Mouse (Mus musculus) ES-CJ7 (cell line): ENCODE measurements at regions not wholly inside any gene's neighbourhood (a gene's known extent, or its start where the extent isn't known, plus 50 kb on each side); places are given as distances from the start of the nearest gene placed in this dataset.
"Not testable (repeated sequence)": the region's sequence is repeated elsewhere in the genome, so short reads cannot be mapped to it uniquely, and the experiment has no call there.

ENCODE experiments used
- DNase-seq: peaks from one replicate; pipeline ENCODE4 v3.0.0; 2011; ENCODE audit warnings: low read depth, low spot score

- DNase-seq: no peak
These were observed 240.6 kb downstream of the Ano6 start for GRCm38 (mm10) chr15:96031085-96031780.

GRCm38 (mm10) chr15:96035273-96035672 is 244.6 kb downstream of the Ano6 start:
- DNase-seq: no peak

GRCm38 (mm10) chr15:96045561-96045960 is 241.8 kb upstream of the Arid2 start:
- DNase-seq: no peak

- DNase-seq: no peak
These were observed 240.7 kb upstream of the Arid2 start for GRCm38 (mm10) chr15:96046651-96047050.

GRCm38 (mm10) chr15:96050416-96050815 is 236.9 kb upstream of the Arid2 start:
- no peak for DNase-seq

GRCm38 (mm10) chr15:96052586-96052985 is 234.7 kb upstream of the Arid2 start:
- no peak for DNase-seq

- no peak for DNase-seq
These were observed 232.0 kb upstream of the Arid2 start for GRCm38 (mm10) chr15:96055361-96055760.

- DNase-seq: no peak
These were observed 231.4 kb upstream of the Arid2 start for GRCm38 (mm10) chr15:96055796-96056473.

GRCm38 (mm10) chr15:96059623-96060022 is 227.7 kb upstream of the Arid2 start:
- no peak for DNase-seq

- DNase-seq: no peak
These were observed 222.7 kb upstream of the Arid2 start for GRCm38 (mm10) chr15:96064499-96065217.

- DNase-seq: no peak
These were observed 211.7 kb upstream of the Arid2 start for GRCm38 (mm10) chr15:96075615-96076014.

- DNase-seq: no peak
These were observed 209.6 kb upstream of the Arid2 start for GRCm38 (mm10) chr15:96077756-96078155.

- no peak for DNase-seq
These were observed 208.7 kb upstream of the Arid2 start for GRCm38 (mm10) chr15:96078580-96078979.

GRCm38 (mm10) chr15:96089676-96090075 is 197.6 kb upstream of the Arid2 start:
- DNase-seq: no peak

GRCm38 (mm10) chr15:96096438-96096837 is 190.9 kb upstream of the Arid2 start:
- peak; percentile 51 for DNase-seq

GRCm38 (mm10) chr15:96098821-96099220 is 188.5 kb upstream of the Arid2 start:
- peak; percentile 7 for DNase-seq

GRCm38 (mm10) chr15:96099844-96100640 is 187.3 kb upstream of the Arid2 start:
- not testable (repeated sequence) for DNase-seq

GRCm38 (mm10) chr15:96103737-96104136 is 183.6 kb upstream of the Arid2 start:
- no peak for DNase-seq

- no peak for DNase-seq
These were observed 179.8 kb upstream of the Arid2 start for GRCm38 (mm10) chr15:96107503-96107902.

- no peak for DNase-seq
These were observed 174.2 kb upstream of the Arid2 start for GRCm38 (mm10) chr15:96113091-96113490.

GRCm38 (mm10) chr15:96114616-96115015 is 172.7 kb upstream of the Arid2 start:
- no peak for DNase-seq

GRCm38 (mm10) chr15:96115196-96115595 is 172.1 kb upstream of the Arid2 start:
- DNase-seq: no peak
